Mouse (Mus musculus) kidney, embryonic 15.5 days (tissue): ENCODE measurements around the gene Dscam. TPM values are rescaled to one million over a fixed set of nuclear protein-coding genes. Genes with fewer than 3 reads are reported as not detected.

Experiments
- ATAC-seq: fragments of 200-750 bp; cut with Nextera tagmentation; replicated peaks from 2 replicates; pipeline ENCODE4 v1.8.0; 2017; ENCODE audit warnings: moderate TSS enrichment; ENCODE audit not compliant: low FRiP score
- H3K27ac ChIP-seq: fragments of 300-500 bp; sonication (generic); 2 replicates; pipeline ENCODE4 v1.5.1; 2015; ENCODE audit warnings: mild to moderate bottlenecking, inconsistent platforms
- H3K27me3 ChIP-seq: fragments of 300-500 bp; sonication (generic); 2 replicates; pipeline ENCODE4 v1.6.1; 2015; ENCODE audit warnings: inconsistent platforms
- H3K36me3 ChIP-seq: fragments of 300-500 bp; sonication (generic); 2 replicates; pipeline ENCODE4 v1.6.1; 2015; ENCODE audit warnings: inconsistent platforms
- H3K4me1 ChIP-seq: fragments of 300-500 bp; sonication (generic); 2 replicates; pipeline ENCODE4 v1.6.1; 2015; ENCODE audit warnings: inconsistent platforms
- H3K4me2 ChIP-seq: fragments of 300-500 bp; sonication (generic); 2 replicates; pipeline ENCODE4 v1.6.1; 2015; ENCODE audit warnings: moderate library complexity, mild to moderate bottlenecking, inconsistent platforms
- H3K4me3 ChIP-seq: fragments of 300-500 bp; sonication (generic); replicated peaks from 2 replicates; pipeline ENCODE4 v1.5.1; 2015; ENCODE audit warnings: mild to moderate bottlenecking, inconsistent platforms
- H3K9ac ChIP-seq: fragments of 300-500 bp; sonication (generic); 2 replicates; pipeline ENCODE4 v1.6.1; 2015; ENCODE audit warnings: mild to moderate bottlenecking, inconsistent platforms
- H3K9me3 ChIP-seq: fragments of 300-500 bp; sonication (generic); replicated peaks from 2 replicates; pipeline ENCODE4 v1.6.1; 2016; ENCODE audit warnings: inconsistent platforms
- WGBS: fragments of 180-500 bp; shearing (Covaris S2); methylation state at CpG from one replicate; pipeline ENCODE4 v1.1.7; 2015; ENCODE audit warnings: mixed read lengths; 5-methylcytosine and 5-hydroxymethylcytosine counted together
- polyA plus RNA-seq: library from polyadenylated mRNA; unstranded; fragments of >200 nt; fragmentation: Nextera tagmentation; extraction: Ambion mirVana; gene quantifications from 2 replicates; pipeline ENCODE4 v1.2.1, GENCODE M21; 2015

Dscam gene
- polyA plus RNA-seq, 1 experiment from 2014 or later = 0.06 TPM

DNA sequence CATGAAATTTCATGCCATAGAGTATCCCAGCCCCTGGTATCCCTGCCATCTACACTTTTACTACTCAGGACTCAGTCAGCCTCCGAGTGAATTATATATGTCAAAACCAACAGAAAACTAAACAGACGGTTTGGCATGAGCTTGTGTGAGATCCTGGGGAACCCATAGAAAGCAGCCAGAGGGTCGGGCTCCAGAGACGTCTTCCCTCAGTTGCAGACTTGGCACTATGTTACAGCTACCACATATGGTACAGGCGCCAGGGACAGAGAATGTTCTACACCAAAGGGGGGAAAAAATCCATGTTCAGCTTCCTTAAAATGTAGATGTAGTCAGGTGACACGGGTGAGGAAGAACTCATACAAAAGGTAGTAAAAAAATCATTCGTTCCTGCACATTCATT lies 109.2 kb downstream of the Dscam start:
- Histone ChIP-seq H3K4me3 (no peak overlapping the region), H3K27me3 (no peaks in the 10 kb centered on the region), H3K4me1 (no peaks in the 10 kb centered on the region), H3K9me3 (no peaks in the 10 kb centered on the region), H3K36me3 (no peaks in the 10 kb centered on the region), H3K27ac (no peak overlapping the region), H3K9ac (no peak overlapping the region), H3K4me2 (no peak overlapping the region)
- WGBS = 87% methylated on average over 7 of the region's 7 CpGs
- ATAC-seq = no peak

DNA sequence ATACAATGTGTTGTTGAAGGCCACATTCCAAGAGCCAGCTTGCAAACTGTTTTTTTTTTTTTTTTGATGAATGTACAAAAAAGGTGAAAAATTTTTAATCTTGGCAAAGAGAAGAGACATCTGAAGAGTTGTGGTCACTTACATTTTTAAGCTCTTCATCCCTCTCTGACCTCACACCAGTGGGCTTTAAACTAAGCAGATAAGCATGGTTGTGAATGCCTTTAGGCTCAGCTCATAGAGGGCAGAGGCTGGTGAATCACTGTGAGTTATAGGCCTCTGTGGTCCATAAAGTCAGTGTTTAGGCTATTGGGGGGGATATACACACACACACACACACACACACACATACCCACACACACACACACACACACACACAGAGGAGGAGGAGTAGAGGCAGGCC lies 109.8 kb downstream of the Dscam start:
- no peaks in the 10 kb centered on the region for H3K27me3 ChIP-seq
- H3K4me1 ChIP-seq = no peaks in the 10 kb centered on the region
- no peak overlapping the region for H3K4me3 ChIP-seq
- no peak overlapping the region for H3K27ac ChIP-seq
- H3K36me3 ChIP-seq = no peaks in the 10 kb centered on the region
- no peak for ATAC-seq
- H3K4me2 ChIP-seq = no peak overlapping the region
- H3K9me3 ChIP-seq = no peaks in the 10 kb centered on the region
- H3K9ac ChIP-seq = no peak overlapping the region

DNA sequence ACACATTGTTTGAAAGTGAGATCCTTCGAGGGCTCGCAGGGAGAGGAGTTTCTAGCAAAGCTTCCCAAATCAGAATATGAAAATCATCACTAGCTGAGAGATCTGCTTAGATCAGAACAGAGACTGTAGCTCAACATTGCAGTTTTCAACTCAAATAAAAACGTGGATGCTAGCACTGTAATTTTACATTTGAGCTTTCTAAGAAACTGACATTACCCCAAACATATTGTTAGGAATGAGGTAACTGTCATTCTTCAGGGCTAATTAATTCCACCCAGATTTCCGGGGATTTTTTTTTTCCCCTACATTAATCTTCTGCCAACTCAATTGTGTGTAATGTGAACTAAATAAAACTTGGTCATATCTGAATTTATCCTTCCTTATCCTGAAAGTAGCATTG lies 110.3 kb downstream of the Dscam start:
- H3K4me2 ChIP-seq = no peak overlapping the region
- H3K27ac ChIP-seq = no peak overlapping the region
- no peaks in the 10 kb centered on the region for H3K9me3 ChIP-seq
- no peaks in the 10 kb centered on the region for H3K36me3 ChIP-seq
- no peaks in the 10 kb centered on the region for H3K27me3 ChIP-seq
- H3K9ac ChIP-seq = no peak overlapping the region
- no peaks in the 10 kb centered on the region for H3K4me1 ChIP-seq
- no peak overlapping the region for H3K4me3 ChIP-seq
- 68% methylated on average over 4 of the region's 4 CpGs for WGBS
- no peak for ATAC-seq

DNA sequence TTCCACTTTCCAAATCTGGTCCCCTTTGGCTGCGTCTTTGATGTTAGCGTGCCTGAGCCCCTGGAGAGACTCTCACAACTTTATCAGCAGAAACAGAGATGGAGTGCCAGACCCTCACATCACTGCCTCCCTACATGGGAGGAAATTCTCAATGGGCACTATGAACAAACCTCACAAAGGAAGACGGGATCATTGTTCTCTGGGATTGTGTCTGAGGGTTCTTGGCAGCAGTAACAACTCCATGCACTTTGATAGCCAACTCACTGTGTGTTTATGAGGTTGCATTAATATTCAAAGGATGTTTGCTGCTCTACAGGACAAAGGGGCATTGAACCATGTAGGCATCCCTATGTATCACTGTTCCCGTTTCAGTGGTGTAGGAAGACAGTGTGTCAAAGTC lies 135.3 kb downstream of the Dscam start:
- Histone ChIP-seq H3K4me3 (no peak overlapping the region), H3K9ac (no peak overlapping the region), H3K27ac (no peak overlapping the region), H3K27me3 (no peaks in the 10 kb centered on the region), H3K9me3 (no peaks in the 10 kb centered on the region), H3K4me2 (no peak overlapping the region), H3K36me3 (no peaks in the 10 kb centered on the region), H3K4me1 (no peaks in the 10 kb centered on the region)
- 88% methylated on average over 4 of the region's 4 CpGs for WGBS
- ATAC-seq = no peak

DNA sequence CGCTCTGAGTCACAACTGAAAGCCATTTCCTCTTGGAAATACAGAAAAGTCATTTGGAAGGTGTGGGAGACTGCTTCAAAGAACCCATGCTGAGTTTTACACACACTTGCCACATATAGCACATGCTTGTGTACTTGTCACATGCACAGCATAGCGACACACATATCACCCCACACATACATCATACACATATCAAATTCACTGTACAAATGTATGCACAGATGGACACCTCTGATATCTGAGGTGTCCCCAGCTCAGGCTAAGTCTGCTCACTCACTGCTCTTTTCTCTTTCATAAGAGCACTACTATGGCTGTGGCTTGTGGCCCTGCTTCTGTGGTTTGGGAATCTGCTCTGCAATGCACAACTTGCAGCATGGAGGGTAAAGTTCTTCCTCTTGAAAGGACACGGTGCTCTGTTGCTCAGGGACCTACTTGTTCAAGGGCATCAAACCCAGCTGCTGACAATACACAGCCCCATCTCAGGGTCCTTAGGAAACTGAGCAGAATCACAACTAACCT lies 137.0 kb downstream of the Dscam start:
- no peaks in the 10 kb centered on the region for H3K9me3 ChIP-seq
- H3K27me3 ChIP-seq = no peaks in the 10 kb centered on the region
- no peak overlapping the region for H3K4me2 ChIP-seq
- no peak overlapping the region for H3K9ac ChIP-seq
- H3K4me3 ChIP-seq = no peak overlapping the region
- H3K4me1 ChIP-seq = no peaks in the 10 kb centered on the region
- no peaks in the 10 kb centered on the region for H3K36me3 ChIP-seq
- no peak for ATAC-seq
- 89% methylated on average over 3 of the region's 3 CpGs for WGBS
- H3K27ac ChIP-seq = no peak overlapping the region

DNA sequence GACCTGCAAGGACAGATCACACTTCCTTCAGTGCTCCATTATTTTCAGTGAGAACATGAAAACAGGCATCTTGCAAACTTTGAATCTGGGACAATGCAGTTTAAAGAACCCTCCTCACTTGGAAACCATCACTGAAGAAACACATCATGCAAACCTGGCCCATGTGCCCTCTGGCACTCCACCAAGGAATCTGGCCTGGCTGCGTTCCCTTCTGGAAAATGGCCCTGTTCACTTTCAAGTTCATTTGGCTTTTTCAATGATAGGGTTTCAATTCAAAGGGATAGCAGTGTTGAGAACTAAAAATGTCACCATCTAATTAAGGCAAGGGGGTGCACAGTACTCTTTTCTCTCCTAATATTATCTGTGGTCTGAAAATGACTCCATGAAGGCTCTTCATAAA lies 142.9 kb downstream of the Dscam start:
- ATAC-seq = no peak
- Histone ChIP-seq H3K27ac (no peak overlapping the region), H3K4me1 (no peaks in the 10 kb centered on the region), H3K36me3 (no peaks in the 10 kb centered on the region), H3K27me3 (no peaks in the 10 kb centered on the region), H3K4me3 (no peak overlapping the region), H3K9me3 (no peaks in the 10 kb centered on the region), H3K9ac (no peak overlapping the region), H3K4me2 (no peak overlapping the region)
- WGBS = 80% methylated on average over 1 of the region's 1 CpGs

DNA sequence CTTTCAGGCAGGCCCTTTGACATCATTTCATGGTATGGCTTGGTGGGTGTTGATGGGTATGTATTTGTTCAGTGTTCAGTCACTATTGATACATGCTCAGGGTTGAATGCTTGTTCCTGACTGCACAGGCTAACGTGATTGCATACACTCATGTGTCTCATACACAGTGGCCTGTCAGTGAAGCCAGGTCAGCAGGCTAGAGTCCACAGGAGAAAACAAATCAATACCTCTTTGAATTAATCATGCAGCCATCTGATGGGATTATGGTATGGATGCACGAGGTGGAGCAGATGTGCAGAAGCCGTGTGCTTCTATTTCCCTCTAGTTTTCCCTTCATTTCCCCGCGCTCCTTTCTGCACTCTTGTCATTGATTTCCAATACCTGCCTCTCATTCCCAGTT lies 143.7 kb downstream of the Dscam start:
- no peaks in the 10 kb centered on the region for H3K36me3 ChIP-seq
- H3K27me3 ChIP-seq = no peaks in the 10 kb centered on the region
- ATAC-seq = no peak
- WGBS = 92% methylated on average over 5 of the region's 5 CpGs
- no peak overlapping the region for H3K9ac ChIP-seq
- no peak overlapping the region for H3K27ac ChIP-seq
- no peaks in the 10 kb centered on the region for H3K9me3 ChIP-seq
- H3K4me2 ChIP-seq = no peak overlapping the region
- no peak overlapping the region for H3K4me3 ChIP-seq
- no peaks in the 10 kb centered on the region for H3K4me1 ChIP-seq

DNA sequence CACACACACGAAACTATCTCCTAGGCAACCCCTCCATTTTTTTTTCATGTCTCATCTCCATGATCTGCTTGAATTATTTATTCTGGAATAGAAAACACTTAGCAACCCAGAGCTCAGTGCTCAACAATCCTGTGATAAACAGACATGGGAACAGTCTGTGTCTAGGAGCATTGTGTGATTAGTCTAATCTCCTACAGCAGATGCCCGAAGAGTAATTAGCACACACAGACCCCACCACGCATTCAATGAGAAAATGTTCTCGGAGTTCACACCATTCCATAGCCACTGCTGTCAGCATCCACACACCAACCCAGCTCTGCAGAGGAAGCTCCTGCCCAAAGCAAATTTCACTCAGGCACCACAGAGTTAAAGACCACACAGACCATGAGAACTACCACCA lies 146.1 kb downstream of the Dscam start:
- Histone ChIP-seq H3K9ac (no peak overlapping the region), H3K27ac (no peak overlapping the region), H3K4me2 (no peak overlapping the region), H3K4me3 (no peak overlapping the region), H3K27me3 (no peaks in the 10 kb centered on the region), H3K4me1 (no peaks in the 10 kb centered on the region), H3K36me3 (no peaks in the 10 kb centered on the region), H3K9me3 (no peaks in the 10 kb centered on the region)
- no peak for ATAC-seq
- WGBS = 83% methylated on average over 4 of the region's 4 CpGs

DNA sequence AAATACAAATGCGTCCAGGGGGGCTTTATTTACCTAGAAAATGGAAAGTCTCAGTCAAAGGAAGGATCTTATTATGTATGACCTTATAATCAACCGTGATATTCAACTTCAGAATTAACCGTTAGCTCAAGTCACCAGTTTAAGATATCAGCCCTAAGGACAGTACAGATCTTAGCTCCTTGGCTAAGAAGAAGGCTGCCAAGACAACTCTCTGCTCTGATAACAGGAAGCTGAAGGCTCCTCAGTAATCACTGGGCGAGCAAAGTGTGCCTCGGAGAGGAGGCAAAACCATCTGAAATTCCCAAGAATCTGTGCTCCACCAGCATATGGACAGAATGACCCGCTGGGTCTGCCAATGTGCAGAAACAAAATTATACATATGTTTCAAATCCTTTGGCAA lies 149.1 kb downstream of the Dscam start:
- H3K27me3 ChIP-seq = no peaks in the 10 kb centered on the region
- H3K9me3 ChIP-seq = no peaks in the 10 kb centered on the region
- H3K4me2 ChIP-seq = no peak overlapping the region
- no peaks in the 10 kb centered on the region for H3K36me3 ChIP-seq
- no peaks in the 10 kb centered on the region for H3K4me1 ChIP-seq
- H3K27ac ChIP-seq = no peak overlapping the region
- H3K9ac ChIP-seq = no peak overlapping the region
- no peak for ATAC-seq
- 82% methylated on average over 6 of the region's 6 CpGs for whole genome bisulfite sequencing
- no peak overlapping the region for H3K4me3 ChIP-seq

DNA sequence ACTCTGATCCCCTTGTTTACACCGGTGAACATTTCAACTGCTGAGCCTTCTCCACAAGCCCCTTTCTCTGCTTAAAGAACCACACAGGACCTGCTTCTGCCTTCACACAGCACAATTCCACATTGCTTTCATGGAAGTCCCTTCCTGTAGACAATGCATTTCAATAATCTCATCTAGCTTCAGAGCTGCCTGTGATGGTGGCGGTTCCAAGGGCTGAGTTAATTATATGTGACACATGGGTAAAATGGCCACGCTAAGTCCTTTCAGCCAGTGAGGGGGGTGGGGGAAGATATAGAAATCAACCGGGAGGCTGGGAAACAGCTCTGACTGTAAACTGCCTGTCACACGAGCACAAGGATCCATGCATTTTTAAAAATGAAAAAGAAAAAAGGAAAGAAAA lies 152.2 kb downstream of the Dscam start:
- H3K36me3 ChIP-seq = no peaks in the 10 kb centered on the region
- no peak overlapping the region for H3K4me3 ChIP-seq
- no peak overlapping the region for H3K9ac ChIP-seq
- no peak for ATAC-seq
- no peaks in the 10 kb centered on the region for H3K27me3 ChIP-seq
- no peak overlapping the region for H3K27ac ChIP-seq
- H3K9me3 ChIP-seq = no peaks in the 10 kb centered on the region
- WGBS = 68% methylated on average over 5 of the region's 5 CpGs
- H3K4me2 ChIP-seq = no peak overlapping the region
- no peaks in the 10 kb centered on the region for H3K4me1 ChIP-seq

DNA sequence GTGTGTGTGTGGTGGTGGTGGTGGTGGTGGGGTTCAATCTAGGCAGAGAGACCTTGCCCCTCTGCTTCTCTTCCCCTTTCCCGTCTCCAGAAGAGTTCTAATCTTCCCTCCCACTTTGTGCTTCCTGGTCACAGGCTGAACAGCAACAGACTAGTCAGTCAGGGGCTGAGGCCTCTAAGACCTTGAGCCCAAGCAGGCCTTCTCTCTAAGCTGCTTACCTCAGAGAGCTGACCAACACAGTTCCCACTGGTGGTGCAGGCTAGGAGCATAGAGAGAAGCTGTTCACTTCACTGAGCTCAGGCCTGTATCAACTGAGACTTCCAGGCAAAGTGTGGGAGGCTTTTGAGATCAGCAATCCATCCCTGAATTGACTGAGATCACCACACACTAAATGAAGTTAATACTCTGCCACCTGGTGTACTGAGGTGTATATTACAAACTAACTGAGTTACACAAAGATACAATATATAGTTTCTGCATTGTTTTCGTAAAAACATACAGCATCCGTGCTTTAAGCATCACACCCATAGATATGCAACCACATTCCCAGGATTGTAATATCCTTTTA lies 153.3 kb downstream of the Dscam start:
- 78% methylated on average over 3 of the region's 3 CpGs for whole genome bisulfite sequencing
- H3K4me3 ChIP-seq = no peak overlapping the region

DNA sequence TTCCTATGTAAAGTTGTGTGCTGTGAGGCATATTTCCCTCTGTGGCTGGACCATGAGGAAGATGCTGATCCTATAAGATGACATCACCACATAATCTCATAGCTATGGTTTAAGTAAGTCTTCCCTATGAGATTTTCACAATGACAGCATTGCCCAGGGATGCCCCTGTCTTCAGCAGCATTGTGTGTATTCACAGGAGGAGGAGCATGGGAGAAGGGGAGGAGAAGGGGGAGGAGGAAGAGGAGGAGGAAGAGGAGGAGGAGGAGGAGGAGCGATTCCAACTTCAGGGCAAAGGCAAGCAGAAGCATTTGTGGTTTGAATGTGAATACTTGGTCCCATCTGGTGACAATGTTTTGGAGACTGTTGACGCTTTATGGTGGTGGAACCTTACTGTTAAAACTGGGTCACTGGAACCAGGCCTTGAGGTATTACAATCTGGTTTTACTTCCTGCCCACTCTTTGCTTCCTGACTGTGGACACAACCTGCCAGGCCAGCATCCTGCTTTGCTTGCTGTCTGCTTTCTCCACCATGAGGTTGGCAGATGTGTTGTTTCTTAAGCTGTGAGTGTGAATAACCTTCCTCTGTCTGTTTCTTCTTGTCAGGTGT lies 154.2 kb downstream of the Dscam start:
- no peaks in the 10 kb centered on the region for H3K36me3 ChIP-seq
- no peak for ATAC-seq
- 78% methylated on average over 2 of the region's 2 CpGs for WGBS
- H3K27me3 ChIP-seq = no peaks in the 10 kb centered on the region
- H3K9me3 ChIP-seq = no peaks in the 10 kb centered on the region
- no peak overlapping the region for H3K27ac ChIP-seq
- H3K9ac ChIP-seq = no peak overlapping the region
- H3K4me2 ChIP-seq = no peak overlapping the region
- H3K4me3 ChIP-seq = no peak overlapping the region
- H3K4me1 ChIP-seq = no peaks in the 10 kb centered on the region

More for the DNA sequence above, 153.3 kb downstream of the Dscam start:
- Histone ChIP-seq H3K27ac (no peak overlapping the region), H3K36me3 (no peaks in the 10 kb centered on the region), H3K4me2 (no peak overlapping the region), H3K4me1 (no peaks in the 10 kb centered on the region), H3K27me3 (no peaks in the 10 kb centered on the region), H3K9me3 (no peaks in the 10 kb centered on the region), H3K9ac (no peak overlapping the region)
- peak; percentile 33 for ATAC-seq

DNA sequence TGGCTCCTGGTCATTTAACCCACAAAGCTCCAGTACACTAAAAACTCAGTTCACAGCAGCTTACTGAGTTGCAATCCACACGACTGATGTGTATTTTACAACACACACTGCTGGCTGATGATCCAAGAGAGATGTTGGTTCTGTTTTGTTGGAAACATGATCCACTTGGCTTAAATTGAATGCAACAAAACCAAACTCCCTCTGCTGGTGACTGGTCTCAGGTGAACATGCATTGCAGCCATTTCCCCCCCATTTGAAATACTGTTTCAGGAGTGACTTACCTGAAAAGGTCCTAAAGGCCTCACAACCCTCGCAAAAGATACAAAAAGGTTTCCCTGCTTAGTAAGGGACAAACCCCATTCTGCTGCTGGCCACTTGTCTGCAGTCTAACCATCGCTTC lies 156.2 kb downstream of the Dscam start:
- 69% methylated on average over 3 of the region's 3 CpGs for whole genome bisulfite sequencing
- H3K27me3 ChIP-seq = no peaks in the 10 kb centered on the region
- no peaks in the 10 kb centered on the region for H3K9me3 ChIP-seq
- no peak overlapping the region for H3K9ac ChIP-seq
- no peak overlapping the region for H3K4me3 ChIP-seq
- no peak overlapping the region for H3K4me2 ChIP-seq
- no peak for ATAC-seq
- H3K27ac ChIP-seq = no peak overlapping the region
- no peaks in the 10 kb centered on the region for H3K4me1 ChIP-seq
- no peaks in the 10 kb centered on the region for H3K36me3 ChIP-seq
